Comparison of ENCODE assay signal across 16 mouse cellular contexts in the genomic region with DNA sequence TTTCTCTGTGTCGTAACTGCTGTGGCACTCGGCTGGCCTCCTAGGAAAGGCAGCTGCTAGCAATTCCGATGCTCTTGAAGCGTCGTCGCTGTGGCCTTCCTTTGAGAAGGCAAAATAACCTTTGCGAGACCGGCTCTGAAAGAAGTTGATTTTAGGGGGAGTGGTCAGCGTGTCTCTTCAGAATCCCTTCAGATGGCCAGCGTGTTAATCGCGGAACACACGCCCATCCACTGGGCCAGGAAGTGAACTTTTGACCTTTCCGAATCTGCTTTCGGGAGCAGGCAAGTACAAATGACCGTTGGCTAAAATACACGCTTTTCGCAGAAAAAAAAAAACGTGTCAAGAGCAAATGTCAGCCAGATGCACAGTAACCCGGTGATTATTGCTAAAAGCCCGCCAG. TPM values are rescaled to one million over a fixed set of nuclear protein-coding genes. Genes with fewer than 3 reads are reported as not detected.
DNase-seq lines count a peak whose midpoint lies in the region; ATAC-seq and TF ChIP-seq lines count a peak whose summit lies in the region.
"Had no signal": no experiment of that assay in that cellular context is flagged by ENCODE, and none has a peak within 500 bp of the region (broad histone marks: within the 10 kb centered on the region; RNA-seq: fewer than 3 reads in every experiment).

No protein-coding gene starts in this region.

- DNase-seq in neural tube, embryonic 10.5 days (ENCODE audit: extremely low spot score, low spot score) = peak; percentile 48
- peak; percentile 9 to 12 for DNase-seq in kidney, postnatal 36 days
- DNase-seq in retina, postnatal 1 day = peak; percentile 54
- DNase-seq in heart, adult 8-10 months (ENCODE audit: low spot score) = no peak
- DNase-seq: cerebellum, adult 11 months; heart, adult 2 months had no signal

- WGBS in intestine, embryonic 15.5 days = 44% methylated on average over 21 of the region's 21 CpGs
- WGBS in intestine, postnatal 0 days = 53% methylated on average over 21 of the region's 21 CpGs
- 24% methylated on average over 21 of the region's 21 CpGs for WGBS in neural tube, embryonic 15.5 days

- H3K36me3 ChIP-seq in intestine, embryonic 15.5 days = no peaks in the 10 kb centered on the region
- H3K36me3 ChIP-seq in intestine, postnatal 0 days (ENCODE audit: control insufficient read depth, insufficient read depth) = no peaks in the 10 kb centered on the region
- no peaks in the 10 kb centered on the region for H3K36me3 ChIP-seq in neural tube, embryonic 15.5 days
- H3K36me3 ChIP-seq: G1E had no signal

- H3K4me3 ChIP-seq in intestine, embryonic 15.5 days (replicated peaks) = no peak overlapping the region
- no peak overlapping the region for H3K4me3 ChIP-seq in intestine, postnatal 0 days (ENCODE audit: low read depth, low read length)
- H3K4me3 ChIP-seq in neural tube, embryonic 15.5 days (replicated peaks) = no peak overlapping the region
- H3K4me3 ChIP-seq: forebrain, embryonic 10.5 days; heart, adult 2 months had no signal

- H3K9me3 ChIP-seq in intestine, embryonic 15.5 days = no peaks in the 10 kb centered on the region
- no peaks in the 10 kb centered on the region for H3K9me3 ChIP-seq in intestine, postnatal 0 days (ENCODE audit: control insufficient read depth)
- no peaks in the 10 kb centered on the region for H3K9me3 ChIP-seq in neural tube, embryonic 15.5 days (replicated peaks)
- H3K9me3 ChIP-seq: forebrain, embryonic 10.5 days had no signal

- ATAC-seq in intestine, embryonic 15.5 days = no peak
- no peak for ATAC-seq in intestine, postnatal 0 days
- ATAC-seq in neural tube, embryonic 15.5 days (ENCODE audit: low FRiP score) = no peak
- ATAC-seq in erythroblast, adult 5-6 weeks (replicated peaks; ENCODE audit: low FRiP score, poor library complexity, severe bottlenecking) = no peak
- ATAC-seq: inflammation-experienced regulatory T-cells, adult 6 months had no signal

- no peaks in the 10 kb centered on the region for H3K27me3 ChIP-seq in intestine, embryonic 15.5 days (replicated peaks)
- no peaks in the 10 kb centered on the region for H3K27me3 ChIP-seq in intestine, postnatal 0 days (replicated peaks; ENCODE audit: control insufficient read depth, insufficient read depth, low read length)
- no peaks in the 10 kb centered on the region for H3K27me3 ChIP-seq in neural tube, embryonic 15.5 days (replicated peaks)

- TF ChIP-seq CTCF in intestine, postnatal 0 days (IDR thresholded peaks at IDR 0.05; ENCODE audit: low read depth) = no peak

- H3K4me1 ChIP-seq in intestine, embryonic 15.5 days (replicated peaks) = no peaks in the 10 kb centered on the region
- no peaks in the 10 kb centered on the region for H3K4me1 ChIP-seq in intestine, postnatal 0 days (replicated peaks; ENCODE audit: control insufficient read depth, insufficient read depth, low read length)
- H3K4me1 ChIP-seq in neural tube, embryonic 15.5 days = peaks cover 18% of the 10 kb centered on the region

- 0 out of 2 replicates have a peak overlapping the region, but pooled peaks have one; percentile 19 for H3K4me2 ChIP-seq in intestine, embryonic 15.5 days (replicated peaks)
- no peak overlapping the region for H3K4me2 ChIP-seq in intestine, postnatal 0 days (replicated peaks; ENCODE audit: low read depth)
- no peak overlapping the region for H3K4me2 ChIP-seq in neural tube, embryonic 15.5 days

- H3K27ac ChIP-seq in intestine, embryonic 15.5 days = no peak overlapping the region
- no peak overlapping the region for H3K27ac ChIP-seq in intestine, postnatal 0 days (ENCODE audit: low read depth, low read length)
- H3K27ac ChIP-seq in neural tube, embryonic 15.5 days (replicated peaks) = no peak overlapping the region
- H3K27ac ChIP-seq: forebrain, embryonic 10.5 days; heart, adult 2 months; liver, embryonic 14.5 days had no signal

- H3K9ac ChIP-seq in intestine, embryonic 15.5 days = no peak overlapping the region
- no peak overlapping the region for H3K9ac ChIP-seq in intestine, postnatal 0 days (ENCODE audit: low read depth, low read length)
- no peak overlapping the region for H3K9ac ChIP-seq in neural tube, embryonic 15.5 days (replicated peaks)
- H3K9ac ChIP-seq: liver, embryonic 14.5 days had no signal

RNA-seq across cellular contexts. Expression of a gene that starts 58.9 kb away (rescaled TPM):
- 18.1 and 19.2 TPM in 2 replicates for polyA plus RNA-seq in intestine, embryonic 15.5 days (2015; fragmentation: Nextera tagmentation; extraction: Ambion mirVana)
- 6.9 and 8.6 TPM in 2 replicates for polyA plus RNA-seq in intestine, postnatal 0 days (2015; fragmentation: Nextera tagmentation; extraction: Ambion mirVana)
- polyA plus RNA-seq in neural tube, embryonic 15.5 days (2015; fragmentation: Nextera tagmentation; extraction: Ambion mirVana) = 25.9 and 29.1 TPM in 2 replicates
- total RNA-seq in erythroblast, adult 5-6 weeks (2015; ENCODE audit: low replicate concordance) = 5.4 and 37.6 TPM in 2 replicates
- 10.0 and 12.1 TPM in 2 replicates for total RNA-seq in erythroblast, adult 5-6 weeks (2017; ENCODE audit: low replicate concordance)
- 10 to 100 TPM; 10.9 to 17.4 (median 13.9) TPM for total RNA-seq in heart, adult 8-10 months (2022)

RNA-seq across cellular contexts. Expression of a gene that starts 59.5 kb away (rescaled TPM):
- polyA plus RNA-seq in intestine, embryonic 15.5 days (2015; fragmentation: Nextera tagmentation; extraction: Ambion mirVana) = 0.63 and 0.78 TPM in 2 replicates
- 0.04 TPM in 1 of 2 replicates, not detected in the other for polyA plus RNA-seq in intestine, postnatal 0 days (2015; fragmentation: Nextera tagmentation; extraction: Ambion mirVana)
- polyA plus RNA-seq in neural tube, embryonic 15.5 days (2015; fragmentation: Nextera tagmentation; extraction: Ambion mirVana) = 1.4 and 1.8 TPM in 2 replicates
- total RNA-seq in erythroblast, adult 5-6 weeks (2015; ENCODE audit: low replicate concordance) = 1.3 TPM in 2 replicates
- 0.77 and 1.7 TPM in 2 replicates for total RNA-seq in erythroblast, adult 5-6 weeks (2017; ENCODE audit: low replicate concordance)
- total RNA-seq in heart, adult 8-10 months (2022) = not detected
- total RNA-seq: common myeloid progenitor, adult 5-6 weeks; heart, adult 2 months; heart, postnatal 25 days had no signal
- polyA plus RNA-seq: G1E; heart, adult 2 months; inflammation-experienced regulatory T-cells, adult 6 months had no signal
